Mouse (Mus musculus): ENCODE measurements at regions not wholly inside any gene's neighbourhood (a gene's known extent, or its start where the extent isn't known, plus 50 kb on each side); places are given as distances from the start of the nearest gene placed in this dataset.

DNA sequence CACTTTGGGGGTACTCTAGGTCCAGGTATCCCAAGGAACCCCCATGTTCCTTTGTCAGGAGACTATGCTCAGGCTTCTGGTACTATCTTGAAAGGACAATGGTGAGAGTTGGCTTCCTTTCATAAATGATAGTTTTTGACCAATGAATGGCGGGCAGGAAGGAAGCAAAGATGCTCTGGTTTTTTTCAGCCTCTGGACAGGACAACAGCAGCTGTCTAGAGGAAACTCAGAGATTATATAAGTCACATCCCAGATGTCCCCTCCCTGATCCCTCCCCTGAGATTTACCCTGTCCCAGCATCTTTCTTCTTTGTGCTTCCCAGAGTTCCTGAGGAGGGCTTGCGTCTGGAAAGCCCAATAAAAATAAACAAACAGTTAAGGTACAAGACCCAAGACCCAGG lies 282.7 kb downstream of the Cd83 start:
- Histone ChIP-seq H3K36me3 (ENCODE audit: poor library complexity, severe bottlenecking) (no peaks in the 10 kb centered on the region), H3K4me3 (no peak overlapping the region), H3K4me2 (no peak overlapping the region), H3K27me3 (no peaks in the 10 kb centered on the region), H3K27ac (no peak overlapping the region), H3K9me3 (replicated peaks) (no peaks in the 10 kb centered on the region), H3K4me1 (peaks cover 13% of the 10 kb centered on the region), H3K9ac (no peak overlapping the region)
- no peak for ATAC-seq
- 89% methylated on average over 2 of the region's 2 CpGs for WGBS

DNA sequence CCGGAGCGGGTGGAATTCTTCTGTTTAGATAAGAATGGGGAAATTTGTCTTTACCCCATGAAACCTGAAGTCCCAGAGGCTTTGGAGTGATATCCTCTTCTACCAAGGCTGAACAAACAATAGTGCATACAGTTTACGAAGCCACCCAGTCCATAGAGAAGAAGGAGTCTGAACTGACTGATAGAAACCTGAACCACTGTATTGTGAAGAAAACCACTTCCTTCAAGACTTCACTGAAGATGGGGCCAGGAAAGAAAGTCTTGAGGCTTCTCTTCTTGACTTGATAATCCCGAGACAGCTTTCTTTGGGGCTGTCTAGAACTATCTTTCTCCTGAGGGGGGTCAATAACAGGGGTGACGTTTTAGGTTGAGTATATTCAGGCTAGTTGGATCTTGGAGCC lies 284.4 kb downstream of the Cd83 start:
- H3K9ac ChIP-seq = no peak overlapping the region
- H3K27ac ChIP-seq = no peak overlapping the region
- no peak overlapping the region for H3K4me3 ChIP-seq
- WGBS = 90% methylated on average over 5 of the region's 5 CpGs
- no peak overlapping the region for H3K4me2 ChIP-seq
- no peaks in the 10 kb centered on the region for H3K36me3 ChIP-seq (ENCODE audit: poor library complexity, severe bottlenecking)
- peaks cover 3% of the 10 kb centered on the region; the same call in 1 of the 2 replicates for H3K4me1 ChIP-seq
- ATAC-seq = no peak
- H3K9me3 ChIP-seq (replicated peaks) = no peaks in the 10 kb centered on the region
- H3K27me3 ChIP-seq = no peaks in the 10 kb centered on the region

DNA sequence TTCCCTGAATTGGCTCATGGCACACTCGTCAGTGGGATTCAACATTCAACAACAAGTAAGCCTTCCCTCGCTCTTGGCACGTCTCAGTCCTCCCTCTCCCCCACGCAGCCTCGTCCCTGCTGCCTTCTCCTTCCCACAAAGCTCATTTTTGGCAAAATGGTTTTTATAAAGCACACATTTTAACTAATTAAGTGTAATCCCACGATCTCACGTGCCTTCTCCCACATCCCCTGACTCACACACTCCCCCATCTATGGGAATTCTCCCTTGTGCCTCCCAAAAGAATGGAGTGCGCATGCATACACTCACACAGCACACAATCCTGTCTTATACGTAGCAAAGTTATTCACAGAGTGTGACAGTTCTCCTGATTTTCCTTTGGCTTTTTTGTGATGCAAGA lies 288.5 kb downstream of the Cd83 start:
- Histone ChIP-seq H3K27me3 (no peaks in the 10 kb centered on the region), H3K36me3 (ENCODE audit: poor library complexity, severe bottlenecking) (no peaks in the 10 kb centered on the region), H3K4me1 (no peaks in the 10 kb centered on the region), H3K4me3 (no peak overlapping the region), H3K4me2 (no peak overlapping the region), H3K27ac (no peak overlapping the region), H3K9ac (no peak overlapping the region), H3K9me3 (replicated peaks) (no peaks in the 10 kb centered on the region)
- peak; percentile 36; the same call in 1 of the 2 replicates for ATAC-seq
- WGBS = 62% methylated on average over 9 of the region's 9 CpGs

DNA sequence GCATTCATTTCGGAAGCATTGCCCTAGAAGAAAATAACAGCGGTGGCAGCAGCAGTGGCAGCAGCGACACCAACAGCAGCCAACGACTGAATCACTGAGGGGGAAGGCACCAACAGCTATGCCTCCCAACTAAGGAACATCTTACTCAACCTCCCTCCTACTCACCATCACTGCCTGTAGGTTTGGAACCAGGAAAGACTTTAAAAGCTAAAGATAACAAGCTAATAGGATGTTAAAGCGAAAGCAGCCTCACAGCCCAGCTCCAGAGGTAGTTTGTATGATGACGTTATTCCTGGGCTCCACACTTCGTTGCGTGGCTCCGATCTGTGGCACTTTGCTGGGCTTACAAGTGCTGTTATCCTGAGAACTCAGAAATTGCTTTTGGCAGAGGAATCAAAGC lies 289.6 kb downstream of the Cd83 start:
- 89% methylated on average over 9 of the region's 9 CpGs for WGBS
- Histone ChIP-seq H3K4me2 (no peak overlapping the region), H3K4me3 (no peak overlapping the region), H3K9ac (no peak overlapping the region), H3K27ac (no peak overlapping the region), H3K4me1 (no peaks in the 10 kb centered on the region), H3K36me3 (ENCODE audit: poor library complexity, severe bottlenecking) (no peaks in the 10 kb centered on the region), H3K27me3 (no peaks in the 10 kb centered on the region), H3K9me3 (replicated peaks) (no peaks in the 10 kb centered on the region)
- no peak for ATAC-seq

DNA sequence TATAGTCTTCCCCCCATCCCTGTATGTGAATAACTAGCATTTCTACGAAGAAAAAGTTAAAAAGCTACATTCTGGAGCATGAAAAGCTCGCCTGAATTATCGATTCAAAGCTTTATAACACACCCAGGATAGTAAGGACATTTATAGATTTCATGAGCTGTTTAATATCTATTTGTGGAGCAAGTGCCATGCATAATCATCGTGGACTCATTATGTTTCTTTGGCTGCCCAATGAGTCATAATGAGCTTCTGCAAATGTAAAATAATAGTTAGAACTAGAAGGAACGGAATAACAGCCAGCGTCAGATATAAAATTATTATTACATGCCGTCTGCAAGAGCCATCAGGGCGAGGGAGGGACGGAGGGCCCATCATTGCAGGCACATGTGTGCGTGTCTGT lies 292.4 kb downstream of the Cd83 start:
- no peak for ATAC-seq
- no peaks in the 10 kb centered on the region for H3K4me1 ChIP-seq
- no peak overlapping the region for H3K4me2 ChIP-seq
- H3K36me3 ChIP-seq (ENCODE audit: poor library complexity, severe bottlenecking) = no peaks in the 10 kb centered on the region
- WGBS = 88% methylated on average over 10 of the region's 10 CpGs
- H3K4me3 ChIP-seq = no peak overlapping the region
- H3K27ac ChIP-seq = no peak overlapping the region
- no peak overlapping the region for H3K9ac ChIP-seq
- H3K27me3 ChIP-seq = no peaks in the 10 kb centered on the region
- H3K9me3 ChIP-seq (replicated peaks) = no peaks in the 10 kb centered on the region

DNA sequence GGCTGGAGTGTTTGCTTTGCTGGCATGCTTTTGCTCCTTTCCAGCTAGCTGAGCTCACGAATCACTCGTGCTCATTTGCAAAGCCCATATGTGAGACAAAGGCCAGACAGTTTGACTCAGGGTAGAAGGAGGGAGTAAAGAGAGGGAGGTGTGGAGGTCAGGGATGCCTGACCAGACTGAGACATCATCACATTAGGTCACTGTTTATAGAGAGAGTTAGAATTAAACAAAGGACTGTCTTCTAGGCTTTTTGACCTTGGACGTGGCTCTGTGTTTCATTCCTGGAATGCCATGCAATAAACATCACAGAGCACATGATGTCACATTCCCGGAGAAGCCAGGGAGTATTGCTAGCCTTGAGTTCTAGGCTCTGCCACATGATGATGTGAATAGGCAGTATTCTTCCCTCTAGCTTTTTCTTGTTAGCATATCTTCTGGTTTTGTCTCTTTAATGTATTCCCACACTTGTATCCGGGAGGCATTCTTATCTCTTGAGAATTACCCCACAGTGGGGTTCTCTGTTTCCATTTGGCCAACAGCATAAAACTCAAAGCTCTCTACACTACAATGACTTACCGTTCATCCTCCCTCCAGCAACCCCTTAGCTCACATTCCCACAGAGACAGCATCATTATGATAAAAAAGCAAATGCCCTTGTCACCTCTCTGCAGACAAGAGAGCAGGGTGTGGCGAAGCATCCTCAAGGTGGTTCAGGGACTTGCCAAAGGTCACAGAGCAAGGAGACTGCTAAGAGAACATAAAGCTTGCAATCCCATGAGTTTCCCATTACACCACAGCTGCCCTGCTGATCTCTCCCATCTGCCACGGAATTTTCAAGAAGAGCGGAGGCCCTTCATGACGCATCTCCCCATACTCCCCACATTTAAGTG lies 301.3 kb downstream of the Cd83 start:
- ATAC-seq = no peak
- Histone ChIP-seq H3K27ac (peak overlapping the region; percentile 12), H3K4me2 (no peak overlapping the region), H3K4me3 (no peak overlapping the region), H3K9ac (no peak overlapping the region), H3K9me3 (replicated peaks) (no peaks in the 10 kb centered on the region), H3K36me3 (ENCODE audit: poor library complexity, severe bottlenecking) (no peaks in the 10 kb centered on the region), H3K27me3 (no peaks in the 10 kb centered on the region), H3K4me1 (peaks cover 9% of the 10 kb centered on the region)
- 78% methylated on average over 10 of the region's 10 CpGs for WGBS

DNA sequence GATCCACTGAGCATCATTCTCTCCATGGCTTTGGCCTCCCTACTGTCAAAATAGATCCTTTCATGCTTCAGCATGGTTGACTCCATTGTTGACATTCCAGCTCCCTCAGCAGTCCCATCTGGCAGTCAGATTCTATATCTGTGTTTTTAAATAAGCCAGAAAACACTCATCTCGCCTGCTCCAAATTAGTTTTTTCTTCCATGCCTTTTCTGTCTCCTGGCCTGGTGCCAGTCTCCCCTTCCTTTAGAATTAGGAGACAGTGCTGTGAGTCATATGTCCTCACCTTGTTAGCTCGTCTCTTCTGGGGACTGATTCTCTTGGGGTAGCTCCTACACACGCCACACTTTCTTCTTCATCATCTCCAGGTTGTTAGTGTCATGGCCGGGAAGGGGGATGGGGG lies 302.2 kb downstream of the Cd83 start:
- no peaks in the 10 kb centered on the region for H3K27me3 ChIP-seq
- no peak overlapping the region for H3K4me2 ChIP-seq
- H3K36me3 ChIP-seq (ENCODE audit: poor library complexity, severe bottlenecking) = no peaks in the 10 kb centered on the region
- WGBS = 48% methylated on average over 4 of the region's 4 CpGs
- H3K9ac ChIP-seq = no peak overlapping the region
- peak overlapping the region; percentile 12; the same call in 1 of the 2 replicates for H3K27ac ChIP-seq
- peaks cover 9% of the 10 kb centered on the region for H3K4me1 ChIP-seq
- no peak overlapping the region for H3K4me3 ChIP-seq
- no peaks in the 10 kb centered on the region for H3K9me3 ChIP-seq (replicated peaks)
- no peak for ATAC-seq

DNA sequence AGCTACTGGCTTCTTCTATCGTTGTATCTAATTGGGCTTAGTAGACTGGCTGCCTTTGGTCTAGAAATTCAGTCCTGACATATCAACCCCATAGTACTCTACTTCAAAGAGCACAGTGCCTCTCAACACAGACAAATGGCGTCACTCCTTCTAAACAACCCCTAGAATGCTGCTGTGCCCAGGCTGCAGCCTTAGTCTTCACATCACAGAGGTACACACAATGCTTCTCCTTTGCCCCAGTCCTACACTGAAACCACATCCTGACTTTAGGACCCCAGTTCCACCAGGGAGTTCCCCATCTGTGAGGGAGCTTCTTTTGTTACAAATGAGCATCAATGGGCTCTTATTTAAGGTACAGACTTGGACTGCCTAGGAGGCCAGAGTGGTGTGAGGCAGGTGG lies 312.6 kb downstream of the Cd83 start:
- Histone ChIP-seq H3K9ac (no peak overlapping the region), H3K4me3 (no peak overlapping the region), H3K4me2 (no peak overlapping the region), H3K27ac (no peak overlapping the region), H3K4me1 (peaks cover 35% of the 10 kb centered on the region), H3K36me3 (ENCODE audit: poor library complexity, severe bottlenecking) (no peaks in the 10 kb centered on the region), H3K9me3 (replicated peaks) (no peaks in the 10 kb centered on the region), H3K27me3 (no peaks in the 10 kb centered on the region)
- ATAC-seq = no peak
- 85% methylated on average over 2 of the region's 2 CpGs for WGBS

DNA sequence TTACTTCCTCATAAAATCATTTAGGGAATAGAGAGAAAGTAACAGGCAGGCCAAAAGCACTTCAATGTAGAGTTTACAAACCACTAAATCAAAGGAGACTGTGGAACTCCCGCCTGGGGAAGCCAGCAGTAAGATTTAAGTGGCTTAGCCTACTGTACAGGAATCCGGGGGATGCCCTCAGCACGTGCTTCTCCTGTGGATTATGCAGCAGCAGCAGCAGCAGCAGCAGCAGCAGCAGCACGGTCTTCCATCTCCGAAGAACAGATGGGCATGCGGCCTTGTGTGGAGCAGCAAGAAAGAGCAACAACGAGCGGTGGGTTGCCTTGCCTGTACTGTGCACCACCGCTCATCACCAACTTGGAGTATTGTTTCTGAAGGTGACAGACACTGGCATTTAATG lies 314.9 kb downstream of the Cd83 start:
- H3K9ac ChIP-seq = no peak overlapping the region
- peaks cover 41% of the 10 kb centered on the region for H3K4me1 ChIP-seq
- ATAC-seq = peak; percentile 58
- 4% methylated on average over 9 of the region's 9 CpGs for WGBS
- peak overlapping the region; percentile 20 for H3K4me2 ChIP-seq
- no peaks in the 10 kb centered on the region for H3K36me3 ChIP-seq (ENCODE audit: poor library complexity, severe bottlenecking)
- H3K4me3 ChIP-seq = no peak overlapping the region
- H3K9me3 ChIP-seq (replicated peaks) = no peaks in the 10 kb centered on the region
- H3K27ac ChIP-seq = peak overlapping the region; percentile 94
- H3K27me3 ChIP-seq = no peaks in the 10 kb centered on the region

DNA sequence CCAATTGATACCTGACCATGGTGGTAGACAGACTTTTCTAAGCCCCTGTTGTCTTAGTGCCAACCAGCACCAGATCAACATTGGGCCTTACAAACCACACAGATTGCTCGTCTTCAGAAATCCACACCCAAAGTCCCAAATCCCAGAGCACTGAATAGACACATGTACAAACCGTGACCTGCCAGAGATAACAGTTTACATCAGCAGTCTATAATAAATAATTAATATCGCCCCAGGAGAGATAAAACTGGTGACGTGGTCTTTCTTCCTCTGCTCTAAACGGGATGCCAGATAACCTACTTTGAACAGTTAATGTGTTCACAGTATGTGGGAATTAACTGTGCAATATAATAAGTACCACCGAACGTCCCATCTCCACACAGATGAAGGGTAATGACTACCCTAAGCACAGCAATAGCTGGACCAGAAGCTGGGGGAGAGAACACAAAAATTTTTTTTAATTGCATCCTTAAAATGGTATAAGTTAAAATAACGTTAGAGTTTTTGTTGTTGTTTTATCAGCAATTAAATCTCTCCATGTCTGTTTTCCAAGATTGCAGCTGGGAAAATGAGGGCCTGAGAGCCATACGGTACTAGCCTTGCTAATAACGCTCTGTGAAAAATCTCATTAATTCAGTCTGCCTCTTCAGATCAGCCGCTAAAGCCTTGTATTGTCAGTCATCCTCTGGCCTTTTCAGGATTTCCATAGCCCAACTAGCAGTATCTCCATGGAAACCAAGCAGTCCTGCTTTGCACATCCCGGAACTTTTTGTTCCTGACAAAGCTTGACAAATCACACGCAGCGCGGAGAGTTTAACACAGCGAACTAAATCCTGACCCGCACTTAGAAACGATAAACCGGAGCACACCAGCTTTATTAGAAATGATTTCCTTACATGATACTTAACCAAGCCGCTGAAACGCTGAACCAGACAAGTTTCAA lies 315.8 kb downstream of the Cd83 start:
- Histone ChIP-seq H3K27me3 (no peaks in the 10 kb centered on the region), H3K27ac (peak overlapping the region; percentile 94), H3K9me3 (replicated peaks) (no peaks in the 10 kb centered on the region), H3K4me3 (peak overlapping the region; percentile 19), H3K9ac (peak overlapping the region; percentile 51), H3K4me2 (peak overlapping the region; percentile 59), H3K36me3 (ENCODE audit: poor library complexity, severe bottlenecking) (no peaks in the 10 kb centered on the region), H3K4me1 (peaks cover 41% of the 10 kb centered on the region)
- ATAC-seq = peak; percentile 93
- WGBS = 2% methylated on average over 21 of the region's 21 CpGs

DNA sequence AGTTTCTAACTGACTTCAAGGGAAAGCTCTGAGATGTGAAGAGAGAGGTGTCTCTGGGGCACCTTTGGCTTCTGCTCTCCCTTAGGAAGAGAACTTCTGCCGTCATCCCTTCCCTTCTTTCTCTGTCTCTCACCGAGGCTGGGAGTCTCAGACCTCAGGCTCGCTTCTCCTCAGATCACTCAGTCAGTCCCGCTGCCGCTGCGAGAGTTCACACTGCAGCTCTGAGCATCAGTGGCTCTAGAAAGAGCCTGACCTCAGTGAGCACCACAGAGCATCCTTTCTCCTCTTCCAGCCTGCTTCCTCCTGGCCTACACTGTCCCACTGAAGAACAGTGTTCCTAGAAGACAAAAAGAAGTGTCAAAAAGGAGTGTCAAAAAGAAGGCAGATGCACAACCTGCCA lies 316.6 kb downstream of the Cd83 start:
- no peaks in the 10 kb centered on the region for H3K36me3 ChIP-seq (ENCODE audit: poor library complexity, severe bottlenecking)
- peaks cover 41% of the 10 kb centered on the region for H3K4me1 ChIP-seq
- H3K27ac ChIP-seq = peak overlapping the region; percentile 94
- peak overlapping the region; percentile 51 for H3K9ac ChIP-seq
- H3K27me3 ChIP-seq = no peaks in the 10 kb centered on the region
- peak; percentile 41 for ATAC-seq
- no peaks in the 10 kb centered on the region for H3K9me3 ChIP-seq (replicated peaks)
- 0% methylated on average over 6 of the region's 6 CpGs for WGBS
- H3K4me2 ChIP-seq = peak overlapping the region; percentile 59
- peak overlapping the region; percentile 19 for H3K4me3 ChIP-seq

DNA sequence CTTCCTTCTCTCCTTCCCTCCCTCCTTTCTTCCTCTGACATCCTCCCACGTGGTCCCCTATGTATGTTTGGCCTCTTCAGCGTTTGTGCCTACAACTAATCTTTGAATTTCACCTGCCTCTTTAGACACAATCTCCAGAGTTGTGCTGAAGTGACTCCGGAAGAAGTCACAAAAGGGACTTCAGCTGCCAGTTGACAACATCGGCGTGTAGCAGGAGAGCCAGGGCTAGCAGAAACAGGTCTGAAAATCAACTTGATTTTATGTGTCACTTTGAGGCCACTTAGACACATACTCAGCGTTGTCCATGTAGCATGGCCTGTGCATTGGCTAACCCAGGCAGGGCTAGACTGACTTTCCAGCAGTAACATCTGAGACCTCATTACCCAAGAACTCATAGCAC lies 317.2 kb downstream of the Cd83 start:
- H3K27me3 ChIP-seq = no peaks in the 10 kb centered on the region

More for the DNA sequence above, 317.2 kb downstream of the Cd83 start:
- no peaks in the 10 kb centered on the region for H3K36me3 ChIP-seq (ENCODE audit: poor library complexity, severe bottlenecking)
- 51% methylated on average over 6 of the region's 6 CpGs for WGBS
- H3K4me1 ChIP-seq = peaks cover 41% of the 10 kb centered on the region
- H3K4me2 ChIP-seq = no peak overlapping the region
- H3K9ac ChIP-seq = no peak overlapping the region
- no peak for ATAC-seq
- no peaks in the 10 kb centered on the region for H3K9me3 ChIP-seq (replicated peaks)
- peak overlapping the region; percentile 94 for H3K27ac ChIP-seq
- no peak overlapping the region for H3K4me3 ChIP-seq
